Mouse (Mus musculus): ENCODE measurements around the gene Marc1. TPM values are rescaled to one million over a fixed set of nuclear protein-coding genes. Genes with fewer than 3 reads are reported as not detected.
A peak's percentile ranks its signal among the peaks of the same experiment; 100 is the strongest.

The Marc1 gene
- polyA plus RNA-seq (2012; fragmentation: generic; extraction: Trizol) = not detected

DNA sequence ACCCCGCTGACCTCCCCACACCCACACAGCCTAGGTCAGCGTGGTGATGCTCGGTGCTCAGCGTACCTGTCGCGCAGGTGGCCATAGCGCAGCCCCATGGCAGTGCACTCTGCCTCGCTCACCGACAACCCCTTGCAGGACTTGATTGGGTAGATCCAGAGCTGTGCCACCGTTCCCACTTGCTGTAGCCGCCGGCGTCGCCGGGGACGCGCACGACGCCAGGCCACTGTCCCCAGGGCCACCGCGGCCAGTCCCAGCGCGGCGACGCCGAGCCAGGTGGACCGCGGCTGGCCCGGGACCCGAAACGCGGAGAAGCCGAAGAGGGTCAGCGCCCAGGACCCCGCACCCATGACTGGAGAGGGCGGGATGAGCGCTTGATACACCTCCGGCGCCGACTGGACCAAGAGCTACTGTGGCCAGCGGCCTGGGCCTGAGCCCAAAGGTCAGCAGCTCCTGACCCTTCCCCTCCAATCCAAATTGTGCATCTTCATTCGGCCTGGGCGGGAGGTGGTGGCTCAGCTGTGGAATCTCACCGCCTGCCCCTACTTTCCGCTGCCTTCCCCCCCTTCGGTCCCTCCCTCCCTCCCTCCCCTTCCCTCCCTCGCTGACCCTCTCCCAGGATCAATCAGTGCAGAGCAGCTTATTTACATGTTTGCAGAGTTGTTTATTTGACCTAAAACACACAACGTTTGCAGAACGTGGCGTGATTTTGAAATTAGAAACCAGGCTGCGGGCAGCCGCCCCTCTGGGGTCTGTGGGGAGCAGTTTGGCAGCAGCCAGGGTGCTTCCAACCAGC, at the start of gene Marc1:
TSS of gene Marc1 (minus strand) at position 534 of the 796 bp plus-strand sequence.
- H3ac ChIP-seq (ENCODE audit: control insufficient read depth, insufficient read length) = no peak within 1 kb of the TSS
- no peak within 1 kb of the TSS for H3K4me3 ChIP-seq
- no peak within 1 kb of the TSS for H3K4me2 ChIP-seq (ENCODE audit: low read depth)
- H3K36me3 ChIP-seq (ENCODE audit: control insufficient read depth, insufficient read depth) = peaks cover 8% of the 10 kb centered on the region
- TF ChIP-seq REST (IDR thresholded peaks at IDR 0.05; ENCODE audit: insufficient read depth, insufficient read length) = no peak
- TF ChIP-seq POLR2AphosphoS2 (IDR thresholded peaks at IDR 0.05; ENCODE audit: insufficient read length, low read depth) = peak; percentile 18
- no peaks in the 10 kb centered on the region for H3K27me3 ChIP-seq (ENCODE audit: control insufficient read depth, insufficient read depth, insufficient read length)
- H3K79me2 ChIP-seq (ENCODE audit: control insufficient read depth, insufficient read depth) = no peaks in the 10 kb centered on the region

DNA sequence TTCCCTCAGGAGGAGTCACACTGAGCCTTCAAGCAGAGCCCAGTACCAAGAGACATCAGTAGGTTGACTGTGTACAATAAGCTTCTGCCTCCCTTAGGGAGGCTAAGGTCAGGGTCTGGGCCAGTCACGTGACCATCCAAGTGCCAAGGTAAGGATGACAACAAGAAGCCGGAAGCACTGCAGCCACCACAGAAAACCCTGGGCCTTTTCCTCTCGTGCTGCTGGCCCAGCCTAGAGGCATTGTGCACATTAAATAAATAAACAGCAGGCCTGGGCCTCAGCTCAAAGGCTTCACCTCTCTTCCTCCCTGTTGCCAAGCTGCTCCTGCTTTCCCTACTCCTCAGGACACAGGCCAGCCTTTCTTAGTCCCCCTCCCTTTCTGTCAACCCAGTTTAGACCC, 49.2 kb upstream of the Marc1 start:
- no peak overlapping the region for H3K4me3 ChIP-seq
- H3ac ChIP-seq (ENCODE audit: control insufficient read depth, insufficient read length) = no peak overlapping the region
- H3K27me3 ChIP-seq (ENCODE audit: control insufficient read depth, insufficient read depth, insufficient read length) = no peaks in the 10 kb centered on the region
- H3K4me2 ChIP-seq (ENCODE audit: low read depth) = no peak overlapping the region
- TF ChIP-seq E2F4 (IDR thresholded peaks at IDR 0.05; ENCODE audit: insufficient read depth) (no peak), POLR2A (IDR thresholded peaks at IDR 0.05; ENCODE audit: insufficient read length, low read depth) (no peak), POLR2AphosphoS2 (IDR thresholded peaks at IDR 0.05; ENCODE audit: insufficient read length, low read depth) (no peak), CEBPB (IDR thresholded peaks at IDR 0.05; ENCODE audit: insufficient read depth, poor library complexity, severe bottlenecking) (no peak), TCF12 (IDR thresholded peaks at IDR 0.05; ENCODE audit: insufficient read depth, poor library complexity, severe bottlenecking) (no peak), USF1 (IDR thresholded peaks at IDR 0.05; ENCODE audit: low read depth) (no peak), TCF3 (IDR thresholded peaks at IDR 0.05; ENCODE audit: insufficient read length, low read depth) (no peak), REST (IDR thresholded peaks at IDR 0.05; ENCODE audit: insufficient read depth, insufficient read length) (no peak), SRF (IDR thresholded peaks at IDR 0.05; ENCODE audit: control insufficient read depth, insufficient read length, low read depth) (no peak), MAX (IDR thresholded peaks at IDR 0.05; ENCODE audit: low read depth) (no peak), MYOG (IDR thresholded peaks at IDR 0.05; ENCODE audit: control insufficient read depth in 1 of 3, insufficient read depth in 1 of 3, insufficient read length in 2 of 3, low read depth in 2 of 3) (no peak), MYOD1 (IDR thresholded peaks at IDR 0.05; ENCODE audit: control insufficient read depth in 1 of 3, insufficient read length in 2 of 3, low read depth in 2 of 3) (no peak)
- H3K36me3 ChIP-seq (ENCODE audit: control insufficient read depth, insufficient read depth) = no peaks in the 10 kb centered on the region
- H3K79me2 ChIP-seq (ENCODE audit: control insufficient read depth, insufficient read depth) = no peaks in the 10 kb centered on the region

DNA sequence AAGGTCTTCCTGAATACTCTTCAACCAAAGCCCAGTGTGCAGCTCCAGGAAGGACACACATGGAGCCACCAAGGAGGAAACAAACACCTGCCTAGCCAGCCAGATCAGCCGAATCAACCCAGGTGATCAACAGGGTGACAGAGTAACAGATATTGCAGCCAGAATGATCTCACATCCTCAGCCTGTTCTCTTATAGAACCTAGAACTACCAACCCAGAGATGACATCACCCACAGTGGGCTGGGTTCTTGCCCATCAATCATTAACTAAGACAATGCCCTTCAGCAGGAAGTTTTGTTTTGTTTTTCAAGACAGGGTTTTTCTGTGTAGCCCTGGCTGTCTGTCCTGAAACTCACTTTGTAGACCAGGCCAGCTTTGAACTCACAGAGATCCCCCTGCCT, 47.1 kb upstream of the Marc1 start:
- no peak overlapping the region for H3K4me3 ChIP-seq
- no peak overlapping the region for H3ac ChIP-seq (ENCODE audit: control insufficient read depth, insufficient read length)
- no peak overlapping the region for H3K4me2 ChIP-seq (ENCODE audit: low read depth)
- no peaks in the 10 kb centered on the region for H3K27me3 ChIP-seq (ENCODE audit: control insufficient read depth, insufficient read depth, insufficient read length)
- no peaks in the 10 kb centered on the region for H3K79me2 ChIP-seq (ENCODE audit: control insufficient read depth, insufficient read depth)
- TF ChIP-seq E2F4 (IDR thresholded peaks at IDR 0.05; ENCODE audit: insufficient read depth) (no peak), TCF12 (IDR thresholded peaks at IDR 0.05; ENCODE audit: insufficient read depth, poor library complexity, severe bottlenecking) (no peak), TCF3 (IDR thresholded peaks at IDR 0.05; ENCODE audit: insufficient read length, low read depth) (no peak), REST (IDR thresholded peaks at IDR 0.05; ENCODE audit: insufficient read depth, insufficient read length) (no peak), USF1 (IDR thresholded peaks at IDR 0.05; ENCODE audit: low read depth) (no peak), MAX (IDR thresholded peaks at IDR 0.05; ENCODE audit: low read depth) (no peak), POLR2A (IDR thresholded peaks at IDR 0.05; ENCODE audit: insufficient read length, low read depth) (no peak), MYOD1 (IDR thresholded peaks at IDR 0.05; ENCODE audit: control insufficient read depth in 1 of 3, insufficient read length in 2 of 3, low read depth in 2 of 3) (no peak), MYOG (IDR thresholded peaks at IDR 0.05; ENCODE audit: control insufficient read depth in 1 of 3, insufficient read depth in 1 of 3, insufficient read length in 2 of 3, low read depth in 2 of 3) (no peak), SRF (IDR thresholded peaks at IDR 0.05; ENCODE audit: control insufficient read depth, insufficient read length, low read depth) (no peak), POLR2AphosphoS2 (IDR thresholded peaks at IDR 0.05; ENCODE audit: insufficient read length, low read depth) (no peak), CEBPB (IDR thresholded peaks at IDR 0.05; ENCODE audit: insufficient read depth, poor library complexity, severe bottlenecking) (no peak)
- no peaks in the 10 kb centered on the region for H3K36me3 ChIP-seq (ENCODE audit: control insufficient read depth, insufficient read depth)

DNA sequence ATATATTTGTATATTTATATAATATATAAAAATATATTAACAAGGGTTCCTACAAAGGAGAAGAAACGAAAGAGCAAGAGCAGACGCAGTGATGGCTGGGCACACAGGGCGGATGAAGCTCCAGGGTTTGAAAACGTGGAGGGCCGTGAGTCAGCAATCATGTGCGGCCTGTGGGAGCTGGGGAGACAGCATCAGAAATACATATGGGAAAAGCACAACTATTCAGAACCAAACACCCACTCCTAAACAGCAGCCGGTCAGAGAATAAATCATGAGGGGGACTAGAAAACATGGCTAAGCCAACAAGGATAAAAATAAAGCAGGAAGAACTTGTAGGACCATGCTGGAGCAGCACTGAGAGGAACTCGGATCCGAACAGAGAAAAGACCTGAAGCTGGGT, 46.1 kb upstream of the Marc1 start:
- H3K79me2 ChIP-seq (ENCODE audit: control insufficient read depth, insufficient read depth) = no peaks in the 10 kb centered on the region
- TF ChIP-seq POLR2AphosphoS2 (IDR thresholded peaks at IDR 0.05; ENCODE audit: insufficient read length, low read depth) (no peak), TCF12 (IDR thresholded peaks at IDR 0.05; ENCODE audit: insufficient read depth, poor library complexity, severe bottlenecking) (no peak), SRF (IDR thresholded peaks at IDR 0.05; ENCODE audit: control insufficient read depth, insufficient read length, low read depth) (no peak), REST (IDR thresholded peaks at IDR 0.05; ENCODE audit: insufficient read depth, insufficient read length) (no peak), CEBPB (IDR thresholded peaks at IDR 0.05; ENCODE audit: insufficient read depth, poor library complexity, severe bottlenecking) (no peak), TCF3 (IDR thresholded peaks at IDR 0.05; ENCODE audit: insufficient read length, low read depth) (no peak), POLR2A (IDR thresholded peaks at IDR 0.05; ENCODE audit: insufficient read length, low read depth) (no peak), USF1 (IDR thresholded peaks at IDR 0.05; ENCODE audit: low read depth) (no peak), E2F4 (IDR thresholded peaks at IDR 0.05; ENCODE audit: insufficient read depth) (no peak), MYOD1 (IDR thresholded peaks at IDR 0.05; ENCODE audit: control insufficient read depth in 1 of 3, insufficient read length in 2 of 3, low read depth in 2 of 3) (no peak), MAX (IDR thresholded peaks at IDR 0.05; ENCODE audit: low read depth) (no peak), MYOG (IDR thresholded peaks at IDR 0.05; ENCODE audit: control insufficient read depth in 1 of 3, insufficient read depth in 1 of 3, insufficient read length in 2 of 3, low read depth in 2 of 3) (no peak)
- no peaks in the 10 kb centered on the region for H3K27me3 ChIP-seq (ENCODE audit: control insufficient read depth, insufficient read depth, insufficient read length)

More for the DNA sequence above, 46.1 kb upstream of the Marc1 start:
- Histone ChIP-seq H3K4me3 (no peak overlapping the region), H3K4me2 (ENCODE audit: low read depth) (no peak overlapping the region), H3K36me3 (ENCODE audit: control insufficient read depth, insufficient read depth) (no peaks in the 10 kb centered on the region), H3ac (ENCODE audit: control insufficient read depth, insufficient read length) (no peak overlapping the region)

Data from myocyte (in vitro differentiated cells).